Mouse (Mus musculus) lung, postnatal 14 days (tissue): ENCODE data around the gene Nfe2l1.

ENCODE experiments used
- DNase-seq: peaks from one replicate; pipeline ENCODE4 v3.0.0; 2021

The Nfe2l1 gene

DNA sequence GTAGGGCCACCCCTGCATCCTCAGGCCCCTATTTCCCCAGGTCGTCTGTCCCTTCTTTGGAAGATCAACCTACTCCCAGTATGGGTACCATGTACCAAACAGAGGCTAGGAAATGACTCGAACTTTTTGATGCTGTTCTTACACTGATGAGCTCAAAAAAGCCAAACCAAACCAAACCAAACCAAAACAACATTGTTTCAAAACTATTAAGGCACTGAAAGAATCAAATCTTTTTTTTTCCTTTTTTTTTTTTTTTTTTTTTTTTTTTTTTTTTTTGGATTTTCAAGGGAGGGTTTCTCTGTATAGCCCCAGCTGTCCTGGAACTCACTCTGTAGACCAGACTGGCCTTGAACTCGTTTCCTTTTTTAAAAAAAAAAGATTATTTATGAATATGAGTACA, 13.9 kb upstream of the Nfe2l1 start:
- no peak for DNase-seq

DNA sequence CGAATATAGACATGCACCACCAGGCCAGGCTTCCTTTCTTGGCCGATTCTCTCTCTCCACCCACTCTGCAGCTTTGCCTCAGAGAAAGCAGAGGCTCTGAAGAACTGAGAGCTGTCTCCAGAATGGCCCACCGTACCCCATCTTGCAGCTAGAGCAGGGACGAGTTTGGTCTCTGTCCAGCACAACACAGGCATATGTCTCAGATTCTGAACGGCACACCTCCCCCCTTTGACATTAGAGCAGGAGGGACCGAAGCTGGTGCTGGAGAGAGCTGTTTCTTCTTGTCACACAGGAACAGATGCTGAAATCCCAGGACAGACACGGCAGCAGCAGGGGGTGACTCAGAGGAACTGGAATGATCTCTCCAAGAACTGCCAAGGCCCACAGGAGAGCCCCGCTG, 10.5 kb upstream of the Nfe2l1 start:
- no peak for DNase-seq

DNA sequence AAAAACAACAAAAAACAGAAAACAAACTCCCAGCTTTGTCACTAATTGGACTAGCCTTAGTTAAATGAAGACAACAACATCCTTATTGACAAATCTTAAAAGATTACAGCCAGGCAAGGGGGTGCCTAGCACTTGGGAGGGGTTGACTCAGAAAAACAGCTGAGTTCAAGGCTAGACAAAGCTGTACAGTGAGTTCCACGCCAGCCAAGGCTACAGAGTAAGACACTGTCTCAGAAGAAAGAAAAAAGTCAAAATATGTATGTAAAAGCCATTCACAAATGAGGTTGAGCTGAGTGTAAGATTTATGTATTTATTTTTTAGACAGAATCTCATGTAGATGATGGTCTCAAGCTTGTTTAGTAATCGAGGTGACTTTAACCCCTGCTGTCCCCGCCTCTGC, 10.1 kb upstream of the Nfe2l1 start:
- no peak for DNase-seq

DNA sequence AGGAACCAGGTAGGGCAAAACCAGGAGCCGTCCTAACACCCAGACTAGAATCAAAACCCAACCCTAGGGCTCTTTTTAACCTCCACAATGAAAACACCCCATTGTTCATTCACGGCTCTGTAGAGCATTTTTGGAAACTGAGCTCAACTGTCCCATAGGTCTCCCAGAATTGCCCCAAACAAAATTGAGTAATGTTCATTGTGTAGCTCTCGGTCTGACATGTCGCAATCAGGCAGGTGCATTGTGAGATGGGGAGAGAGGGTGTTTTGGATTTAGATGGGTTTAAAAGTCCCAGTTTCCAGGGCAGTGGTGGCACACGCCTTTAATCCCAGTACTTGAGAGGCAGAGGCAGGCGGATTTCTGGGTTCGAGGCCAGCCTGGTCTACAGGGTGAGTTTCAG, 9.7 kb upstream of the Nfe2l1 start:
- DNase-seq = no peak

DNA sequence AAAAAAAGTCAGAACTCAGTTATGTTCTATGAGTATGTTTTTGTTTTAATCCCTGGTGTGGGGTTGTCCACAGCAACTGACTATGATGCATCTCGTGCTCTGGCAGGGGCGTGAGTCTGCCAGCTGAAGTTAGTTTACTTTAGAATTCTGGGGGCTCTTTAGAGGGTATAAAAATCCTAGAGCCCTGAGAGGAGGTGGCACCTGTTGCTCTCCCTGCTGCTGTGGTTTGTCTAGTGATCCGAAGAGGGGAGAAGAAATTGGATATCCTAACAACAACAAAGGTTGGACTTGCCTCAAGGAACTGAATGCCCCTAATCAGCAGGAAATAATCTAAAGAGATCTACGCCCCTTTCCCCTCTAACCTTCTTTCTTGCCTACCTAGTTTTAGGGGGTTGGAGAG, 8.6 kb upstream of the Nfe2l1 start:
- DNase-seq = no peak

DNA sequence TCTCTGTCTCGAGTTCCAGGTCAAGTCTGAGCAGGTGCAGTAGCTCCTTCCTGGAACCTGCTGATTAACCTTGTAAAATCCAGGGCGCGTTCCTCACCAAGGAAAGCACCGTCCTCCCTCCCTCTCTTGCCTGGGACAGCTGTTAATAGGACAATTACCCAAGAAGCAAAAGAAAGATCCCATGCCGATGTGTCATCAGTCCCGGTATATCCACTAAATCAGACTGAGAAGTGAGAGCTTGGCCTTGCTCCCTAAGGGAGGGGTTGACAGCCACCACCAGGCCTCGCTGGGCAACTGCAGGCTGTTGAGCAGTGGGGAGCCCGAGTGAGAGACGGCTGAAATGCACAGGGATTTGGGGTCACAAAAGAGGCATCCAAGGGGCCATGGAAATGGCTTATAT, 7.5 kb upstream of the Nfe2l1 start:
- no peak for DNase-seq

DNA sequence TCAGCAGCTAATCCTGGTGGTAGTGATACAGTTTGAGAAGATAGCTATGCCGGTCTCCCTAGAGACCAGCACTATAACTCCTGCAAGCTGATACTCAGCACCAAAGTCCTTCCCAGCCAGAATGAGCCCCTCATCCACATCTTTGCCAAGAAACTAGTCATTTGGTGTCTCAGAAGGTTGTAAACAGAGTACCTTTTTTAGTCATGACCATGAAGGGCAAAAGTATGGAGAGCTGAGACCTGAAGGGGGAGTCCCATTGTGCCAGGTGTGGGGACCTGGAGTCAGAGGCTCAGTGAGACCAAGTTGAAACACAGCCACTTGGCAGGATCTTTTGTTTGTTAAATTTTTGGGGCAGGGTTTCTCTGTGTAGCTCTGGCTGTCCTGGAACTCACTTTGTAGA, 4.4 kb upstream of the Nfe2l1 start:
- no peak for DNase-seq

DNA sequence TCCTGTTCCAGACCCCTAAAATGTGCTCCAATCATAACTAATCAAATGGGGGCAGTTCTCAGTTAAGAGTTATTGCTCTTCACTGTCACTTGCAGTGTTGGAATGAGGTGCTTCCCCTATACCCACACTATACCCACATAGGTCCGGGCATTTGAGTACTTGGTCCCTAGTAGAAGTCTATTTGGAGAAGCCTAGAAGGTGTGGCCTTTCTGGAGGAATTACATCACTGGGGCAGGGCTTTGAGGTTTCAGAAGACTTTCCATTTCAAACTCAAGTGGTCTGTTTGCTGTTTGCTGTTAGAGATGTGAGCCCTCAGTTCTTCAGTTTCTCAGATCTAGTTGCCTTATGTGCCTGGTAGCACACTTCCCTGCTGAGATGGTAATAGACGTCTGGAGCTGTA, 3.2 kb upstream of the Nfe2l1 start:
- DNase-seq = no peak

DNA sequence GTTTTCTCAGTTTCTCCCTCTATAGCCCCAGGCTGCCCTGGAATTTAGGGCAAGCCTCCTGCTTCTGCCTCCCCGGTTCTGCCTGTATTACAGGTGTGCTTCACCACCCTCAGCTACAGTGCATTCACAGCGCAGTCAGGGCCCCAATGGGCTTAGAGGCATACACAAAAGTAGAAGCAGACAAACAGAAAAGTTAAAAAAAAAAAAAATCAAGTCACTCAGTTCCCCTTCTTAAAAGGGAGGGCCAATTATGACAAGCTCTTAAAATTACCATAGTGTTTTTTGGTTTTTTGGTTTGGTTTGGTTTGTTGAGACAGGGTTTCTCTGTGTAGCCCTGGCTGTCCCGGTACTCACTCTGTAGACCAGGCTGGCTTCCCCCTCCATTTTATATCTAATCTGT, 2.8 kb upstream of the Nfe2l1 start:
- no peak for DNase-seq

DNA sequence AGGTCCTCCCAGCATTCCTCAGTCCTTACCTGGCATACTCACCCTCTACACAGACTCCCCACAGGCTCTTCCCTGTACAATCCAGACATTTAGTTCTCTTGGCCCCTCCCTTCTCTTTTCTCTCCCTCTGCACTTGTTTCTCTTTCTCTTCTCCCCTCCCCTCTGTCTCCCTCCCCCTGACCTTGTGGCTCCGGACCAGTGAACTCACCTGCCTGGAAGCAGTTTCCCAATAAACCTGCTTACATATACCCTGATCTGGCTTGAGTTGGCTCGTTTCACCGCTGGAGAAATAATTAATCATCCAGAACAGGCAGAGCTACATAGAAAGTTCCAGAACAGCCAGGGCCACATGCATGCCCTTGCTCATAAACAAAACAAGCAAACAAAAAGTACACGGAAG, 1.7 kb upstream of the Nfe2l1 start:
- no peak for DNase-seq

DNA sequence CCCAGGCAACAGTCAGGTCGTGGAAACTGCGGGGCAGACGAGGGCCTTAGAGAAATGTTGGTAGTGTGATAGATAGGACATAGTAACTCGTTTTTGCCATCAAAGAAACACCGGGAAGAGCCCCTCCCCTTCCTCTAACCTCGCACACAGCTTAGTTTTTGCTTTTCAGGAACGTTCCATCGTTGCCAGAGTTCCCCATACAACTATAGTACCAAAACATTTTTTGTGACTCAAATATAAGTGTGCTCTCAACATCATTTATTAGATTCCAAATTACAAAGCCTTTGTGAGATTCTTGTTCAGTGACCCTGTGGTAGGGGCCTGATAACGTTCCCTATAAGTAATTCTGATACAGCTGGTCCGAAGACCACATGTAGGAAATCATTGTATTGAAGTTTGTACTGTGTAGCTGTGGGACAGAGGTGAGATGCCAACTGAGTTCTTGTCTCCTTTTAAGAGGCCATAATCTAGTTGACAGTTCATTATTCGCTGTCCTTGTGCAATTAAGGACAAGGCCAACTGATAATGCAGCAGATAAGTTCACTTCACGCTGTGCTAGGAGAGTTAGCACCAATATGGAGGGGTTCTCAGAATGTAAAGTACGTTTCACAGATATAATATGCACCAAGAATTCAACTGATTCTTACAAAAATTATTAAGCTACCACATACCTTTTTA, 910 bp upstream of the Nfe2l1 start:
- no peak for DNase-seq

DNA sequence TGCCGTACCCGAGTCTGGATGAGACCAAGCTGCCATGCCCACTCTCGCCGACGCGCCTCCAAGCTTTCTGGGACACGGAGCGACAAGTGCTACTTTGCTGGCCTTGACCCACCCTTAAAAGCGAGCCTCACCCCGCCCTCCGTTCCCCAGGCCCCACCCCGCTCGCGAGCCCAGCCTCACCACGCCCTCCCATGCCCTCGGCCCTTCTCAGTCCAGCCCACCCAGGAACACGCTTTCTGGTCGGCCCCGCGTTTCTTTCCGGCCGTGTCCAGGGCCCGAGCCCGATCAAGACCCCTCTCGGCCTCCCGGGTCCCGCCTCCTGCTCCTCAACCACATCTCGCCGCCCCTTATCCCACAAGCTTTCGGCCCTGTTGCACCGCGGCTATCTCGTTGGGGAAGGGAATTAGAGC, 360 bp downstream of the Nfe2l1 start:
- DNase-seq = peak; percentile 91

DNA sequence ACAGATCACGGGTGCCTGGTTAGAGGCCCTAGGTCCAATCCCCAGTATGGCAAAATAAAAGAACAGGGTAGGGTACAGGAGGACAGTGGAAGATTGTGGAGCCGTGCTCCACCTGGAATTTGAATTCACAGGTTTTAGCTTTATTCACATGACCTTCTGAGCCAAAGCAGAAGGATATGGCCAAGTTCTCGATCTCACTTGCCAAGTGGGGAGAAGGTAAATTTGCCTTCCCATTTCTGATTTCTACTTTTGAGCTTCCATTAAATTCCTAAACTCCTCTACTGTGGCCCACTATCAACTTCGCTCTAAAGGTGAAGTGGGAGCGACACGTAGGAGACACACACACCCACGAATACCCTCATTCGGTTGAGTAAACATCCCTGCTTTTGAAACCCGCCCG, 887 bp downstream of the Nfe2l1 start:
- DNase-seq = no peak

DNA sequence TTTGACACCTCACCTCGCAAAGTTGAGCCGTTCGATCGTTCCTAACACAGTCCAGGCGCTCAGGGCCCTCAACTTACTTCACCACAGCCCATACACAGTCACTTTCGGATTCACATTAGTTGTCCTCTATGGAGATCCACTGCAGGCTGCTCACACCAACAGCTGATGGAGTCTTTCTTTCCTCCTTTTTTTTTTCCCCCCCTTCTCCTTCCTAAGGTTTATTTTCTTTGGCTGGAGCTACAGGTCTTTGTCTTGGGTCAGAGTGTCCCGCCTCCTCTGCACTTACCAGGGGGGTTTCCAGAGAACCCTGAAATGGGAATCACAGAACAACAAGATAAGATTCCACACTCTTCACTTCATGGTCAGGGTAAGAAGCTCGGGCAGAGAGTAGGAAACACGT, 1.9 kb downstream of the Nfe2l1 start:
- no peak for DNase-seq

DNA sequence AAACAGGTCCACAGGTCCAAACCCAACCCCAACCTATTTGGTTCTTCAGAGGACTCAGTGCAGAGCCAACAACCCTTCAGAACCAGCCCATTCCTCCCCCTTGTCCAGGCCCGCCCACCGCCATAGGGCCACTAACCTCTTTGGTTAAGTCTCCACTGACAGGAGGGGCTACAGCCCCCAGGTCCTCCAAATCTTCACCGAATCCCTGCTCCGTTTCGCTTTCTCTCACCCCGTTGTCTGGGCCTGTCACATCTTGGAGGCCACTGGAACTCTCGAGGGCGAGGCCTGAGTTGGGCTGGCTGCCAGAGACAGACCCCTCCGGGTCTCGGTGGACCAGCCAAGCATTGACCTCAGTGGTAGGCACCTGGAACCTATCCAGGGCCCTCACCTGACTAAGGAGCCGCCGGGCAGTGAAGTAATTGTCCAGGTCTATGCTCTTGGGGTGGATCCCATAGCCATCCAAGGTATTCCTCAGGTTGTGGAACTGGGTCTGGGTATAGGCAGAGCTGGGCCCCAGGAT, 2.6 kb downstream of the Nfe2l1 start:
- DNase-seq = no peak

DNA sequence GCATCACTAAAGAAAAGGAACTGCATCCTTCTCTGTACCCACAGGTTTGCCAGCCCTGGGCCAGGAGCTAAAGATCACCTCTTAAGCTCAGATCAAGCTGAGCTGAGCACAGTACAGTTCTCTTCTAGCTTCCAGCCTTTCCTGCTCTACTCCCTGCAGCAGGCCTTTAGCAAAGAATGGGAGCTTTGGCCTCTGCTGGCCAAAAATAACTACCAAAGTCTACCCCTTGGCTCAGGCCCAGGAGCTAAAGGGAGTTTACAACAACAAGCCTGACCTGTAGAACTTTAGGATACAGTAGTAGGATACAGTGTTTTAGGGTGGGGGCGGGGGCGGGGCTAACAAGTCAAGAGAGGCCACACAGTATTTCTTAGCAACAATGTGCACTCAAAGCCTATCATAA, 3.3 kb downstream of the Nfe2l1 start:
- DNase-seq = no peak

DNA sequence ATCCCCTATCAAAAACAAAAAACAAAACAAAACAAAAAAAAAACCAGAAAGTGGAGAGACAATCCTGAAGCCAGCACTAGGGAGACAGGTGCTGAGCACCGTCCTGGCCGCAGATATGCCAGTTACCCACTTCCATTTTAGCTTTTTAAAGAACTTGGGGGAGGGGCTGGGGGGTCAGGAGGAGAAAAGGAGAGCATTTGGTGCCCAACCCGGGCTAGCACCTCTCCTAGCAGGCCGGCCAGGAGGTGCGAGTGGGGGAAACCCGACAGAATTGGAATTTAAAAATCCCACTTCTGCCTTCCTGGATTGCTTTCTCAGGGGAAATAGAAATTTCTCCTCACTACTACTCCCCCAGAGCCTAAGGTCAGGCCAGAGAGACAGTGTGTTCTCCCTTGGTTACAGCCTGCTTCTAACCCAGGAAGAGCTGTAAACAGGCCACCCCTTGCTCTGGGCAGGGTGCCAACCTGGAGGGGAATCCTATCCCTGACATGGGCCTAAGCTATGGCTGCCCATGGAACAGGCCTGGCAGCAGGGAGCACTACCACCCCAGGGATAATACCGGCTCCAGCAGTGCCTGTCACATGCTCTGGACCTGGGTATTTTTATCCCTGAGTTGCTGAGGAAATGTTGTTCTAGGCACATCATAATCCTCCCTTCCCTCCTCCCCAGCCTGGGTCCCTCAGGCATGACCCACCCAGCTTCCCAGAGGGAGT, 4.8 kb downstream of the Nfe2l1 start:
- DNase-seq = peak; percentile 79

DNA sequence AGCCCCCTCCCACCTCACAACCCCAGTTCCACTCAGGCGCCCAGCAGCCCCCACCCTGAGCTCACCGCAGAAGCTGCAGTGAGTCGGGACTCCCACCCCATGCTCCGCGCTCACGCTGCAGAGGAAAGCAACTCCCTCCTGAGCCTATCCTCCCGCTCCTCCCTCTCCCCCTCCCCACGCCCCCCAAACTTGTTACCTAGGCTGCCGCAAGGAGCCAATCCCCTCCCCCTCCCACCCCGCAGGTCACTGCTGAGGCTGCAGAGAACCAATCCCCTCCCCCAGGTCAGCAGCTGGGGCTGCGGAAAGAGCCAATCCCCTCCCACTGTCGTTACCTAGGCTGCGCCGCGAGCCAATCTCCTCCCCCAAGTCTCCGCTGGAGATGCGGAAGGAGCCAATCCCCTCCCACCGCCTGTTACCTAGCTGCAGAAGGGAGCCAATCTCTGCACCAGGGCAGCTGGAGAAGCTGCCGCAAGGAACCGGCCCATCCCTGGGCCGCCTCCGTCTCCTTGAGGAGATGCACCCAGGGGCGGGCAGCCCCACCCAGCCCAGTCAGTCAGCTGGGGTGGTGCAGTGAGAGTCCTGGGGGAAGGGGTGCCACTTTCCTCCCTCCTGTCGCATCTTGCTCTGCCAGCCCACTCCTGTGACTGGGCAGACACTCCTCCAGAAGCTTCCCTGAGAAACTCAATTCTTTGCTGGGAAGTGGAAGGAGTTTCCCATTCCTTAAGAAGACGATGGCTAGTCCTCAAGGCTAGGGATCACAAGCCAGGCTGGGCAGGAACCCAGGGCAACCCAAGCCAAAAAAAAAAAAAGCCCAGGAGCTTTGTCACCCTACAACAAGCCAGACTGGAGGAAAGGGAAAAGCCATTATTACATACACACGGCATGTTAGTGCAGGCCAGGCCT, 5.6 kb downstream of the Nfe2l1 start:
- DNase-seq = peak; percentile 84

DNA sequence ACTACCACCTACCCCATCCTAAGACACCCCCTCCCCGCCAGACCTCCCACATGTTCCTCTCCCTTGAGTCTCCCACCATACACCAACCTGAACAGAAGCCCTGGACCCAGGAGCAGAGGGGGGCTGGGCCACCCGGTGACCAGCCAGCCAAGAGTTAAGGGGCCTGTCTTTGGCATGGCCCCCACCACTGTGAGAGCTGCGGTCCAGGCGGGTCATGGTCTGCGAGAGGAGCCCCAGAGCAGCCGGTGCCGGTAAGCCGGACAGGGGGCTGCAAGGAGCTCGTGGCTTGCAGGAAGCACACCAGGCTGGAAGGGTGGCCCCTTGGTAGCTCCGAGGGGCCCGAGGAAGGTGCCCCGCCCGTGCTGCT, 6.3 kb downstream of the Nfe2l1 start:
- no peak for DNase-seq

DNA sequence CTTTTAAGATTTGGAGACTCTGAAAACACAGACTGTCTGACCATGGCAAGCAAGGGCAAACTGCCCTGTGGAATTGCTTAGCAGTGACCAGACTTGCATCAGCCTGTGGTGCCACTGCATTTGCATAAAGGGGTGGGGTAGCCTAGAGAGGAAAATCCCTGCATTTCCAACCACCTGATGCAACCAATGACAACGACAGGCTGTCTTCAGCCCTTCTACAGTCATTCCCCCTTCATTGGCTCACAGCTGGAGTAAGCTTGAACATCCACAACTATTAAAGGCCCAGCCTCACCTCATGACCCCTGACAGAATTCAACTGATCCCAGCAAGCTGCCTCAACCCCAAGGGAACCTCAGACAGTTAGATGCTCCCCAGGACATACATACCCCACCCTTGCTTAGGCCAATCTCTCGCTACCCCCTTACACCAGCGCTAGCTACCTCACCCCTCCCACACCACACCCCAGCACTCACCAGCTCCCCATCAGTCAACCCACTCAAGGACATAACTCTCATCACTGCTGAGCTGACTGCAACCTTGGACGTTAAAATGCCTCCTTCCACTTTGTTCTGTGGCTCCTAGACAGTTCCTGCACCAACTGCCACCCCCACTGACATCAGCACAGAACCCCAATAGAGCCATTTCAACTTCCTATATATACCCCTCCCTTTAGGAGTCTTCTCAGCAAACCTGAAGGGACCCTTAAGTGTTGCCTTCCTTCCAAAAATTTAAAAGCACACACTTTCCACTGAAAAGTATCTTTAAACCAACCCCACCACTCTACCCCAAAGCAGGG, 6.9 kb downstream of the Nfe2l1 start:
- DNase-seq = no peak

DNA sequence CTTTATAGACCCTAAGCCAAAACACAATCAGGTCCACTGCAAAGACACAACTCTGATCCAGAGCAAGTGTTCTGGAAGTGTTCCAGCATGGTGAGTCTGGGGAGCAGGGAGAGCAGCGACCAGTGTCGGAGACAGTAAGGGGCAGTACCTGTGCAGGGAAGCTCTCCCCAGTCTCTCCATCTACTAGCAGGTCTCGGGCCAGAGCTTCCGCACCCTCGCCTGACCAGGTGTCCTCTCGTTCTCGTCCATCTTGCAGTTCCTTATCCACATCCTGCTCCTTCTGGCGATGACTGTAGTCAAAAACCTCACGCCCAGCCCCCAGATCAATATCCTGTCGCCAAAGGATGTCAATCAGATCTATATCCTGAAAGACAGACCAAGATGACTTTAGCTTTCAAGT, 7.8 kb downstream of the Nfe2l1 start:
- no peak for DNase-seq

DNA sequence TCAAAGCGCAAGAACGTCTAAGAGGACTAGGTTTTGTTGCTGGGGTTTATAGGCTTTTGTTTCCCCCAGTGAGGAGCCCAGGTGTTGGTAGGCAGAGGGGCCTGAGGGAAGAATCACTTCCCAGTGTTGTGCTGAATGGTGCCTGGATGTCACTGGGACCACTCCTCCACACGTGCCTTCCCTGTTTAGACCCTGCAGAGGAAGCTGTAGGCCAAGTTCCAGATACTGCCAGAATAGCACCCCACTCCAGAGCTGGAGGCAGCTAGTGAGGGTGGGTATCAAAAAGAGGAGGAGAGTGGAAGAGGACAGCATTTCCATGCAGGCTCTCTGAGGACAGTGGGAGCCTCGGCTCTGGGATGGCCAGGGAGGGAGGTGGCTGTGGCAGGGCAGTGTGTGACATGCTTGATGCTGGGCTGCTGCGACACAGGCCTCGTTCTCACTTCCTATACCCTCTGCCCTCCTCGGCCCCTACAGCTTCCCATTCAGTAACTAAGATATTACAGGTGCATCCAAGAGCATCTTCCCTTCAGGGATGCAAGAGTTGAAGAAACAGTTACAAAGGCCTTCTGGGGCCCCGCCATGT, 11.5 kb downstream of the Nfe2l1 start:
- DNase-seq = no peak

DNA sequence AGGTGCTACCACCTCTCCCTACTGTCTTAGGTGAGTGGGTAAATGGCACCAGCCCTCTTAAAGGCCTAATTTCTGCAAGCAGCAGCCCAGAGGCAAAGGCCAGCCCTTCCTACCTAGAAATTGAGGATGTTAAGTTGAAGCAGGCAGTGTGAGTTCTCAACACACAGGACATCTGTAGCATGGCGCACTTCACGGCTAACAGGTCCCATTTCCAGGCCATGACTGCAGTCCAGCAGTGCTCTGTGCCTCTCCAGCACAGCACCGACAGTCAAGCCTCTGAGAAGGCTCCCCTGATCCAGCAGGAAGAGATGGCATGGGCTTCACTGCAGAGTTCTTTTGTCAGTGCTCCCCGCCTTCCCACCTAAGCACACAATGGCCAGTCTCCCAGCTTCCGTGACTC, 12.8 kb downstream of the Nfe2l1 start:
- DNase-seq = no peak
